Mouse (Mus musculus) heart, postnatal 0 days (tissue): ENCODE measurements at regions not wholly inside any gene's neighbourhood (a gene's known extent, or its start where the extent isn't known, plus 50 kb on each side); places are given as distances from the start of the nearest gene placed in this dataset.
A peak's percentile ranks its signal among the peaks of the same experiment; 100 is the strongest.

Source experiments
- ATAC-seq: fragments of 200-750 bp; cut with Nextera tagmentation; 2 replicates; pipeline ENCODE4 v1.8.0; 2017; ENCODE audit warnings: low read depth, moderate number of reproducible peaks, moderate library complexity; ENCODE audit not compliant: insufficient read depth
- DNase-seq: peaks from one replicate; pipeline ENCODE4 v3.0.0-alpha.2; 2016; ENCODE audit warnings: low spot score
- H3K27ac ChIP-seq: fragments of 300-500 bp; sonication (generic); 2 replicates; pipeline ENCODE4 v1.5.1; 2014; ENCODE audit warnings: low read depth, mild to moderate bottlenecking
- H3K27me3 ChIP-seq: fragments of 300-500 bp; sonication (generic); 2 replicates; pipeline ENCODE4 v1.6.1; 2014; ENCODE audit warnings: low read length, mixed read lengths; ENCODE audit not compliant: control insufficient read depth, insufficient read depth
- H3K36me3 ChIP-seq: fragments of 300-500 bp; sonication (generic); replicated peaks from 2 replicates; pipeline ENCODE4 v1.6.1; 2014; ENCODE audit warnings: low read length, mixed read lengths; ENCODE audit not compliant: control insufficient read depth, insufficient read depth
- H3K4me1 ChIP-seq: fragments of 300-500 bp; sonication (generic); 2 replicates; pipeline ENCODE4 v1.6.1; 2014; ENCODE audit warnings: antibody characterized with exemption; ENCODE audit not compliant: control insufficient read depth, insufficient read depth
- H3K4me2 ChIP-seq: fragments of 300-500 bp; sonication (generic); 2 replicates; pipeline ENCODE4 v1.6.1; 2014; ENCODE audit warnings: low read depth, mild to moderate bottlenecking, low read length, moderate library complexity
- H3K4me3 ChIP-seq: fragments of 300-500 bp; sonication (generic); 2 replicates; pipeline ENCODE4 v1.5.1; 2014; ENCODE audit warnings: low read depth, low read length
- H3K9ac ChIP-seq: fragments of 300-500 bp; sonication (generic); replicated peaks from 2 replicates; pipeline ENCODE4 v1.6.1; 2014; ENCODE audit warnings: low read depth, low read length, mixed read lengths
- H3K9me3 ChIP-seq: fragments of 300-500 bp; sonication (generic); replicated peaks from 2 replicates; pipeline ENCODE4 v1.6.1; 2016; ENCODE audit warnings: low read length; ENCODE audit not compliant: control insufficient read depth
- CTCF ChIP-seq: IDR thresholded peaks from 2 replicates; pipeline ENCODE4 v1.5.1; 2016; ENCODE audit warnings: antibody characterized with exemption, control low read depth, low read depth
- EP300 ChIP-seq: IDR thresholded peaks from 2 replicates; pipeline ENCODE4 v1.6.1; 2016; ENCODE audit warnings: antibody characterized with exemption, low read depth
- WGBS: fragments of 180-500 bp; shearing (Covaris S2); extraction: QIAGEN DNeasy Blood & Tissue Kit; methylation state at CpG from one replicate; pipeline ENCODE4 v1.1.7; 2014; 5-methylcytosine and 5-hydroxymethylcytosine counted together

GRCm38 (mm10) chr12:118637214-118637613, 208.9 kb upstream of the Sp8 start:
- no peak overlapping the region for H3K4me2 ChIP-seq
- H3K4me3 ChIP-seq = no peak overlapping the region
- ATAC-seq = no peak
- no peak for DNase-seq
- H3K9ac ChIP-seq = no peak overlapping the region
- no peaks in the 10 kb centered on the region for H3K4me1 ChIP-seq
- WGBS = 38% methylated on average over 4 of the region's 4 CpGs
- no peaks in the 10 kb centered on the region for H3K36me3 ChIP-seq
- TF ChIP-seq CTCF = no peak
- TF ChIP-seq EP300 = no peak
- peaks cover 7% of the 10 kb centered on the region; the same call in 1 of the 2 replicates for H3K9me3 ChIP-seq
- no peaks in the 10 kb centered on the region for H3K27me3 ChIP-seq
- H3K27ac ChIP-seq = no peak overlapping the region

GRCm38 (mm10) chr12:118635456-118635855, 210.7 kb upstream of the Sp8 start:
- peaks cover 8% of the 10 kb centered on the region; the same call in 1 of the 2 replicates for H3K9me3 ChIP-seq
- no peaks in the 10 kb centered on the region for H3K36me3 ChIP-seq
- no peaks in the 10 kb centered on the region for H3K4me1 ChIP-seq
- no peaks in the 10 kb centered on the region for H3K27me3 ChIP-seq
- H3K9ac ChIP-seq = no peak overlapping the region
- DNase-seq (no peak), ATAC-seq (no peak)
- TF ChIP-seq CTCF = no peak
- TF ChIP-seq EP300 = no peak
- no peak overlapping the region for H3K4me2 ChIP-seq
- no peak overlapping the region for H3K4me3 ChIP-seq
- WGBS = 39% methylated on average over 1 of the region's 1 CpGs
- H3K27ac ChIP-seq = no peak overlapping the region

- no peak overlapping the region for H3K27ac ChIP-seq
- TF ChIP-seq EP300 = no peak
- no peak for TF ChIP-seq CTCF
- no peaks in the 10 kb centered on the region for H3K4me1 ChIP-seq
- H3K27me3 ChIP-seq = no peaks in the 10 kb centered on the region
- H3K9me3 ChIP-seq = peaks cover 8% of the 10 kb centered on the region; the same call in 1 of the 2 replicates
- H3K4me2 ChIP-seq = no peak overlapping the region
- H3K9ac ChIP-seq = no peak overlapping the region
- no peaks in the 10 kb centered on the region for H3K36me3 ChIP-seq
- H3K4me3 ChIP-seq = no peak overlapping the region
- DNase-seq = no peak
- no peak for ATAC-seq
- 59% methylated on average over 1 of the region's 1 CpGs for WGBS
These were observed 215.8 kb upstream of the Sp8 start for GRCm38 (mm10) chr12:118630373-118630772.

GRCm38 (mm10) chr12:118621697-118622485, 224.2 kb upstream of the Sp8 start:
- Histone ChIP-seq H3K4me3 (no peak overlapping the region), H3K4me2 (no peak overlapping the region), H3K27ac (peak overlapping the region; percentile 85), H3K36me3 (no peaks in the 10 kb centered on the region), H3K9me3 (no peaks in the 10 kb centered on the region), H3K4me1 (peaks cover 10% of the 10 kb centered on the region; the same call in 1 of the 2 replicates), H3K9ac (no peak overlapping the region), H3K27me3 (no peaks in the 10 kb centered on the region)
- DNase-seq (no peak), ATAC-seq (no peak)
- TF ChIP-seq CTCF (no peak), EP300 (no peak)
- 67% methylated on average over 1 of the region's 1 CpGs for WGBS

- Histone ChIP-seq H3K4me1 (peaks cover 10% of the 10 kb centered on the region; the same call in 1 of the 2 replicates), H3K27me3 (no peaks in the 10 kb centered on the region), H3K9ac (no peak overlapping the region), H3K4me2 (peak overlapping the region; percentile 34; the same call in 1 of the 2 replicates), H3K9me3 (no peaks in the 10 kb centered on the region), H3K4me3 (no peak overlapping the region), H3K36me3 (no peaks in the 10 kb centered on the region), H3K27ac (peak overlapping the region; percentile 85)
- no peak for TF ChIP-seq CTCF
- TF ChIP-seq EP300 = no peak
- DNase-seq (peak; percentile 78), ATAC-seq (peak; percentile 92)
- WGBS = 30% methylated on average over 5 of the region's 5 CpGs
These were observed 225.1 kb upstream of the Sp8 start for GRCm38 (mm10) chr12:118620847-118621636.
